Mouse (Mus musculus) thymus, adult 2 months (tissue): ENCODE measurements at regions not wholly inside any gene's neighbourhood (a gene's known extent, or its start where the extent isn't known, plus 50 kb on each side); places are given as distances from the start of the nearest gene placed in this dataset.

Source experiments
- DNase-seq: peaks from one replicate; pipeline ENCODE4 v3.0.0; 2021
- H3K27ac ChIP-seq: fragments of 200-500 bp; 2 replicates; pipeline ENCODE4 v1.5.1; 2012; ENCODE audit warnings: low read length, control low read depth; ENCODE audit not compliant: control insufficient read depth, insufficient read depth
- H3K27me3 ChIP-seq: fragments of 200-500 bp; 2 replicates; pipeline ENCODE4 v1.6.1; 2012; ENCODE audit warnings: mild to moderate bottlenecking, low read length, moderate library complexity, mixed read lengths; ENCODE audit not compliant: control insufficient read depth, insufficient read depth
- H3K36me3 ChIP-seq: fragments of 200-500 bp; 2 replicates; pipeline ENCODE4 v1.6.1; 2012; ENCODE audit warnings: mild to moderate bottlenecking, low read length, moderate library complexity; ENCODE audit not compliant: control insufficient read depth, insufficient read depth
- H3K4me1 ChIP-seq: fragments of 200-500 bp; replicated peaks from 2 replicates; pipeline ENCODE4 v1.6.1; 2012; ENCODE audit warnings: low read length; ENCODE audit not compliant: control insufficient read depth, insufficient read depth
- H3K4me3 ChIP-seq: fragments of 200-500 bp; 2 replicates; pipeline ENCODE4 v1.5.1; 2012; ENCODE audit warnings: mild to moderate bottlenecking, low read length, control low read depth, moderate library complexity; ENCODE audit not compliant: control insufficient read depth, insufficient read depth
- CTCF ChIP-seq: fragments of 200-500 bp; IDR thresholded peaks from 2 replicates; pipeline ENCODE4 v1.5.1; 2012; ENCODE audit warnings: mild to moderate bottlenecking, control low read depth, low read length, moderate library complexity, borderline replicate concordance; ENCODE audit not compliant: control insufficient read depth, poor library complexity, insufficient read depth; ENCODE audit errors: extremely low read depth
- POLR2A ChIP-seq: fragments of 200-500 bp; IDR thresholded peaks from 2 replicates; pipeline ENCODE4 v1.6.1; 2012; ENCODE audit warnings: mild to moderate bottlenecking, low read length, control low read depth, moderate library complexity; ENCODE audit not compliant: control insufficient read depth, poor library complexity, insufficient read depth; ENCODE audit errors: extremely low read depth
- whole genome bisulfite sequencing: fragments of 180-500 bp; shearing (Covaris S2); methylation state at CpG from one replicate; pipeline ENCODE4 v1.1.7; 2018; 5-methylcytosine and 5-hydroxymethylcytosine counted together

DNA sequence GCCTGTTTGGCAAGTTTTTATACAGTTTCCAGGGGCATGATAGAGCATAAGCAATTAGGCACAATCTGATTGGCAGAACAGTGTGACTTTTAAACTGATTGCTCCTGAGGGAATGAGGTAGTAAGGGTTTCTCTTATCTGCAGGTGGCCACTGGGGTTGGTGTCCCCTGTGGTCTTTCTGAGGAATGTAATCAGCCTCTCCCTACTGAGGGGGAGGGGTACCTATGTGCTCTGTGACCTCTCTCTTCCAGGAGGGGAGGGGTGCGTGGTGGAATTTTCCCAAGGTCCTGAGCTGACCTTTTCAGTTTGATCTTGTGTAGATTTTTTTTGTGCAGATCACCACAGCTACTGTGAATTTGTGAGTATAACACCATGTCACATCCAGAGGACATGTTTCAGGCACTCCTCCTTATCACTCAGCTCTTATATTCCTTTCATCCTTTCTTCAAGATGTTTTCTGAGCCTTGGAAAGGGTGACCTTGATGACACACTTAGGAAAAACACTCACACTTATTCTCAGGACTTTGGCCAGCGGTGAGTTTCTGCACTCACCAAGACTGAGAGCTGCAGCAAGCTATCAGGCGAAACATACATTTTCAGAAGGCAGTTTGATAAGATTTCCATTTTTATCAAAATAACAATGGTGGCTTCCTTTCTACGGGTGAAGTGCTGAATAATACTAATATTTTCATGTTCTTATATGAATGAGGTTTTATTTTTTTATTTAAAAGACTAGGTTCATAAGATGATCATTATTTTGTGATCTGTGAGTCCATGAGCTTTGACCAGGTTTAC is 238.7 kb upstream of the Mmadhc start:
- H3K4me1 ChIP-seq: no peaks in the 10 kb centered on the region
- WGBS: 96% methylated on average over 4 of the region's 4 CpGs
- H3K4me3 ChIP-seq: no peak overlapping the region
- H3K36me3 ChIP-seq: no peaks in the 10 kb centered on the region
- no peak overlapping the region for H3K27ac ChIP-seq
- H3K27me3 ChIP-seq: no peaks in the 10 kb centered on the region; the same call in 1 of the 2 replicates
- TF ChIP-seq CTCF (no peak), POLR2A (no peak)
- DNase-seq: no peak

- no peak overlapping the region for H3K27ac ChIP-seq
- WGBS: 98% methylated on average over 2 of the region's 2 CpGs
- H3K36me3 ChIP-seq: no peaks in the 10 kb centered on the region
- TF ChIP-seq POLR2A (no peak), CTCF (no peak)
- H3K4me3 ChIP-seq: no peak overlapping the region
- DNase-seq: no peak
- no peaks in the 10 kb centered on the region; the same call in 1 of the 2 replicates for H3K27me3 ChIP-seq
- no peaks in the 10 kb centered on the region for H3K4me1 ChIP-seq
These were observed 237.1 kb upstream of the Mmadhc start for GRCm38 (mm10) chr2:50533702-50534101.

GRCm38 (mm10) chr2:50527425-50527824 is 230.8 kb upstream of the Mmadhc start:
- Histone ChIP-seq H3K27me3 (no peaks in the 10 kb centered on the region), H3K36me3 (no peaks in the 10 kb centered on the region), H3K4me3 (no peak overlapping the region), H3K27ac (no peak overlapping the region), H3K4me1 (no peaks in the 10 kb centered on the region)
- TF ChIP-seq CTCF: no peak
- TF ChIP-seq POLR2A: no peak
- DNase-seq: no peak

- Histone ChIP-seq H3K4me3 (no peak overlapping the region), H3K4me1 (no peaks in the 10 kb centered on the region), H3K36me3 (no peaks in the 10 kb centered on the region), H3K27ac (no peak overlapping the region), H3K27me3 (no peaks in the 10 kb centered on the region)
- no peak for DNase-seq
- TF ChIP-seq POLR2A (no peak), CTCF (no peak)
- 94% methylated on average over 10 of the region's 10 CpGs for WGBS
These were observed 228.4 kb upstream of the Mmadhc start for GRCm38 (mm10) chr2:50524838-50525615.

DNA sequence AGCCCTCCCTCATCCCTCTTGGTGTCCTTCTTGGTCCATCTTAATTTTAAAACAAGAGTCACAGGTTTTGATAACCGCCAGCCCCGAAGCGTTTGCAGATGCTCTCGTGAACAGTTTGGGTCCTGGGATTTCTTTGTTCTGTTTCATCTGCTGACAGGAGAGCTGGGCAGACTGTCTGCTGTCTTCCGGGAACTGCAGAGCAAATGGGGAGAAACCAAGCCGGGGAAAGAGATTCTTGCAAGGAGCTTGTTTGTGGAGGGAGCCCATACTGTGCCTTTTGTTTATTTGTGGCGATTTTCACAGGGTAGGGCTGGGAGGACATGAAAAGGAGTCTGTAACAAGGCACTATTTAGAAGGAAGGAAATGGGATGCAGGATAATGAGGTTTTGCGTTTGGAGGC is 223.6 kb upstream of the Mmadhc start:
- TF ChIP-seq POLR2A (no peak), CTCF (no peak)
- Histone ChIP-seq H3K27ac (no peak overlapping the region), H3K36me3 (no peaks in the 10 kb centered on the region), H3K4me1 (no peaks in the 10 kb centered on the region), H3K4me3 (no peak overlapping the region), H3K27me3 (no peaks in the 10 kb centered on the region)
- no peak for DNase-seq
- WGBS: 95% methylated on average over 8 of the region's 8 CpGs

DNA sequence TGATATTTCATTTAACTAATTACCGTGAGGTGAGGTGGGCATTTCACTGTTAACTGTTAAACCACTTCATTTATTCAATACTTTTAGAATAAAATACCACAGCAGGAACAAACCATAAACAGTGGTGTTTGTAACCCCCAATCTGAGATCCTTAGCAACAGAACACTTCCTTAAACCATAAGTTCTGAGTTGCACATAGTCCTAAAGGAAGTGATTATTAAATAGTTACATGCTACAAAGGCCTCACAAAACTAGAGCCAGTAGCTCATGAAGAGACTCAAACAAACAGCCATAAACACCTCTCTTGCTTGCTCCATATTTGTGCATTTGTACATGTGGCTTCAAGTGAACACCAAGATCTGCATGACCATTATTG is 222.5 kb upstream of the Mmadhc start:
- Histone ChIP-seq H3K4me1 (no peaks in the 10 kb centered on the region), H3K27me3 (no peaks in the 10 kb centered on the region), H3K4me3 (no peak overlapping the region), H3K36me3 (no peaks in the 10 kb centered on the region), H3K27ac (no peak overlapping the region)
- WGBS: 70% methylated on average over 1 of the region's 1 CpGs
- TF ChIP-seq POLR2A (no peak), CTCF (no peak)
- no peak for DNase-seq

DNA sequence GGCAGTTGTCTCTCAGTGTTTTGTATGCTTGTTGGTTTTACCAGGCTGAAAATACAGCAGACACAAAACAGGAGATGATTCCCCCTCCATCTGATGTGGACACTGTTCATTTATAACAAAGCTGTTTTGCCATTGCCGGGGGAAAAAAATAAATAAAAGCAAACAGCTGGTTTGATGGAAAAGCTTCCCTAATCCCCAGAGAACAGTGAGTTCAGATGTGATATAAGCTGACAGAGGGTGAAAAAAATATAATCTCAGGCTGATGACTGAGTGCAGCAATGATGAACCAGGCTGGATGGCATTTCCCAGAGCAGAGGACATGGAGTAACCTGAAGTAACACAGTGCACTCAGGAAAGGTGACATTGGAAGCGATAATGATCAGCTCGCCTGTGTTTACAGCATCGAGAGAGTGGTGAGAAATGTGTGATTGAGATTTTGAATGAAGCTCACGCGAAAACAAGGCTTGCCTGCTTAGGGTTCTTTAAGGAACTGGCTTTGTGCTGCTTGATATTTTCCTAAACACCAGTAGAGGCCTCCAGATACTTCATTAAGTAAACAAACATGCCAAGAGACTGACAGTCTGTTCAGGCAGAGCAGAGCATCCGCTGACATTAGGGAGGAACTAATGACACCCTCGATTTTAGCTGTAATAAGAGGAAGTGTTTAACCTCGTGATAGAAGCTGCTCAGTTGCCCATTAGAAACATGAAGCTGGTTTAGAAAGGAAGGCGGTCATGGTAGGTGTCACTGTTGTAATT is 221.9 kb upstream of the Mmadhc start:
- no peak overlapping the region for H3K27ac ChIP-seq
- 68% methylated on average over 10 of the region's 10 CpGs for WGBS
- H3K36me3 ChIP-seq: no peaks in the 10 kb centered on the region
- no peak overlapping the region for H3K4me3 ChIP-seq
- no peaks in the 10 kb centered on the region for H3K4me1 ChIP-seq
- no peaks in the 10 kb centered on the region for H3K27me3 ChIP-seq
- TF ChIP-seq POLR2A (no peak), CTCF (no peak)
- no peak for DNase-seq
